Mouse (Mus musculus): ENCODE measurements around the gene A930017K11Rik.

Gene A930017K11Rik

GRCm38 (mm10) chr17:25958771-25959494 lies 6.6 kb upstream of the A930017K11Rik start:
- no peak for DNase-seq

- DNase-seq, result no peak
These were observed 5.3 kb upstream of the A930017K11Rik start for GRCm38 (mm10) chr17:25957586-25958051.

- DNase-seq, result no peak
These were observed 4.3 kb upstream of the A930017K11Rik start for GRCm38 (mm10) chr17:25956631-25957030.

- DNase-seq, result no peak
These were observed 3.8 kb upstream of the A930017K11Rik start for GRCm38 (mm10) chr17:25956201-25956600.

GRCm38 (mm10) chr17:25955736-25956135 lies 3.4 kb upstream of the A930017K11Rik start:
- no peak for DNase-seq

- no peak for DNase-seq
These were observed 2.3 kb upstream of the A930017K11Rik start for GRCm38 (mm10) chr17:25954671-25955070.

- DNase-seq, result no peak
These were observed 796 bp upstream of the A930017K11Rik start for GRCm38 (mm10) chr17:25953161-25953560.

- DNase-seq, result no peak
These were observed 1.1 kb downstream of the A930017K11Rik start for GRCm38 (mm10) chr17:25951225-25951802.

- DNase-seq, result no peak
These were observed 1.7 kb downstream of the A930017K11Rik start for GRCm38 (mm10) chr17:25950706-25951105.

- no peak for DNase-seq
These were observed 2.4 kb downstream of the A930017K11Rik start for GRCm38 (mm10) chr17:25949981-25950380.

- no peak for DNase-seq
These were observed 4.3 kb downstream of the A930017K11Rik start for GRCm38 (mm10) chr17:25948051-25948450.

GRCm38 (mm10) chr17:25947576-25947975 lies 4.8 kb downstream of the A930017K11Rik start:
- DNase-seq, result no peak

GRCm38 (mm10) chr17:25946891-25947290 lies 5.5 kb downstream of the A930017K11Rik start:
- DNase-seq, result no peak

- DNase-seq, result no peak
These were observed 6.0 kb downstream of the A930017K11Rik start for GRCm38 (mm10) chr17:25946349-25946748.

- DNase-seq, result no peak
These were observed 6.7 kb downstream of the A930017K11Rik start for GRCm38 (mm10) chr17:25945517-25946155.

GRCm38 (mm10) chr17:25944366-25945163 lies 7.8 kb downstream of the A930017K11Rik start, which contains the start of the genes Pigq and Nhlrc4:
TSS of gene Pigq (minus strand) at chr17:25944936.
TSS of gene Nhlrc4 (minus strand) at chr17:25944961.
- DNase-seq, result no peak

GRCm38 (mm10) chr17:25943769-25944168 lies 8.6 kb downstream of the A930017K11Rik start:
- no peak for DNase-seq

- no peak for DNase-seq
These were observed 9.1 kb downstream of the A930017K11Rik start for GRCm38 (mm10) chr17:25943221-25943620.

- DNase-seq, result no peak
These were observed 9.7 kb downstream of the A930017K11Rik start for GRCm38 (mm10) chr17:25942597-25943151.

GRCm38 (mm10) chr17:25941511-25942241 lies 10.7 kb downstream of the A930017K11Rik start:
- peak; percentile 56 to 75 for DNase-seq

GRCm38 (mm10) chr17:25934526-25934925 lies 17.8 kb downstream of the A930017K11Rik start:
- DNase-seq, result no peak

- no peak for DNase-seq
These were observed 27.0 kb downstream of the A930017K11Rik start for GRCm38 (mm10) chr17:25925348-25925747.

Measured in spleen, adult 18-20 months (tissue).